Mouse (Mus musculus) megakaryocyte, embryonic 14.5 days (primary cell): ENCODE results near the gene Mpdu1.

Experiments used
- FLI1 ChIP-seq: IDR thresholded peaks from 2 replicates; pipeline ENCODE4 v1.6.1; 2012; ENCODE audit warnings: low read length, inconsistent platforms, mixed read lengths
- GATA1 ChIP-seq: IDR thresholded peaks from 3 replicates; pipeline ENCODE4 v1.6.1; 2012; ENCODE audit warnings: mixed read lengths, low read length, inconsistent platforms, borderline replicate concordance

- no peak for TF ChIP-seq GATA1
- peak; percentile 81; the same call in 1 of the 2 replicates for TF ChIP-seq FLI1
Measured at GRCm38 (mm10) chr11:69670786-69671725, 8.6 kb upstream of the Mpdu1 start.
